Mouse (Mus musculus) v-Abl transformed pro-B cells (cell line): ENCODE measurements around the gene Gm45521.
"Not testable (repeated sequence)": the region's sequence is repeated elsewhere in the genome, so short reads cannot be mapped to it uniquely, and the experiment has no call there.

ENCODE experiments used
- in situ Hi-C, 2 experiments: fragments of 400-800 bp; cut with MboI; formaldehyde crosslinking; loops; one replicate each; pipeline ENCODE4 v1.15.1; 2025; ENCODE audit not compliant: unreplicated experiment in 2 of 2

Gene Gm45521

GRCm38 (mm10) chr14:7997255-7997696, 40.2 kb downstream of the Gm45521 start:
- in situ Hi-C loops = no loop called here

GRCm38 (mm10) chr14:7999030-7999429, 41.9 kb downstream of the Gm45521 start:
- in situ Hi-C loops = no loop called here

GRCm38 (mm10) chr14:7999435-7999834, 42.3 kb downstream of the Gm45521 start:
- in situ Hi-C loops = no loop called here

GRCm38 (mm10) chr14:8000247-8000646, 43.2 kb downstream of the Gm45521 start:
- in situ Hi-C loops = no loop called here

GRCm38 (mm10) chr14:8000831-8001685, 44.0 kb downstream of the Gm45521 start:
- in situ Hi-C loops = no loop called here

DNA sequence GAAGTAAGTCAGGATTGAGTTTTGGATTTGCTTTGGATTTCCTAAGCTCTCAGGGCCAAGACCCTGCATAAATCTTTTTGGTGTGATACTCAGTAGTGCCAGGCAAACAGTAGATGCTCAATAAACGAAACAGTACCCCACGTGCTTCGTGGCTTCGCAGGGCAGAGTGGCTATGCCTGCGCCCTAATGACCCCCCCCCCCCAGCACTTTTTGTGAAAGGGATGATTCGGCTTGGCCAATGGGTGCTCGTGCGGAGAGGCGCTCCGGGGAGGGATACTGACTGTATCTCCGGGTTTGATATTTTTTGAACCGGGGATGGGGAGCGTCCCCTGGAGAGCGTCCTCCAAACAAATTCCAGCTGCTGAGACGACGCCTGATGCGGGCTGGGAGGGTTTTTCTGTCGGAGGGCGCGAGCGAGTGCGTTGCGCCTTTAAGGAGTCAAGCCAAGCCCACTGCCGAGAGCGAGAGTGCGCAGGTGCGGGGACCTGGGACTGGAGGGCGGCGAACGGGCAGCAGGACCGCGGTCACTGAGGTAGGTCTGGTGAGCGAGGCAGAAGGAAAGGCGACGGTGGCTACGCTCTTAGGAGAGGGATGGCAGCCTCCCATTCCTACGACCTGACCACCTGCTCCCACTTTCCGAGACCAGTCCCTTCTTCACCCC, 45.5 kb downstream of the Gm45521 start, which contains the start of gene Abhd6:
Gene Abhd6 (plus strand): TSS at position 471 of the 661 bp plus-strand sequence.
- in situ Hi-C loops = no loop called here

- in situ Hi-C loops = no loop called here
Observed at GRCm38 (mm10) chr14:8003093-8003670, 46.1 kb downstream of the Gm45521 start.

DNA sequence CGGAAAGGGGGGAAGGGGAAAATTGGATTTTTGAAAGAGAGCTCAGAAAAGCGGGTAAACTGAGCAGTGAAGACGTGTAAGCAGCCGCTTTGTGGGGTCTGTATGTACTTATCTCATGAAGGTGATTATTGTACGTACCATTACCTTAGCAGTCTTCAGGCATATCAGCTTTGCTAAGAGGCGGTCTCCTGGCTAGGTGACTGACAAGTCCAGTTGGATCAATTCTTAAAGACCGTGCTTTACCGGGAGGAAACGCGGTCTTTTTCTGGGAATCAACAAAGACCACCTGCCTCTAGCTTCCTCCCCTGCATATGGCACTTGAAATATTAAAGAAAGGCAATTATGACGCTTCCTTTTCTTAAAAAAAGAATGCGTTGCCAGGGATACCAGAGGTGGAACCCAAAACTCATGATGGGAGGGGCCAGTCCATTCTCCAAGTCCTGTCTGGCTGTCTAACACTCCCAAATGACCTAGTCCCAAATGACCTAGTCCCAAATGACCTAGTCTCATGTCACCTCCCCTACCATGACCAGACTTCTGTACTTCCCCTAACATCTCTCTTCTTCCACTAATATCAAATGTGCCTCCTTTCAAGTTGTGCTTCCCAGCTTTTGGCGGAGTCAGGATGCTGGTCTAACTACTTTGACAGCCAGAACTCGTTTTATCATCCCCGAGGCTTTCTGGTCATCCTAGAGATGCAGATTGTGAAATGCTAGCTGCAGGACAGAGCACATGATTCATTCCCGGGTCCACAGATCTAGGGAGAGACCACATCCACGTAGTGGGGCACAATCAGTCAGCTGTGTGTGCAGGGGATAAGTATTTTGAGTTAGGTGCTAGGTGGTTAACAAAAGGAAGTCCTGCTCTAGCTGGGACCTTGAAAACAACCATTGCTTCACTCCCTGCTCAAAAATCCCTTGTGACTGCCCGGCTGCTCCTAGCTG, 46.9 kb downstream of the Gm45521 start:
- in situ Hi-C loops = no loop called here

GRCm38 (mm10) chr14:8006061-8006460, 49.0 kb downstream of the Gm45521 start:
- in situ Hi-C loops = not testable (repeated sequence)

- in situ Hi-C loops = no loop called here
Observed at GRCm38 (mm10) chr14:8007084-8007483, 50.0 kb downstream of the Gm45521 start.

DNA sequence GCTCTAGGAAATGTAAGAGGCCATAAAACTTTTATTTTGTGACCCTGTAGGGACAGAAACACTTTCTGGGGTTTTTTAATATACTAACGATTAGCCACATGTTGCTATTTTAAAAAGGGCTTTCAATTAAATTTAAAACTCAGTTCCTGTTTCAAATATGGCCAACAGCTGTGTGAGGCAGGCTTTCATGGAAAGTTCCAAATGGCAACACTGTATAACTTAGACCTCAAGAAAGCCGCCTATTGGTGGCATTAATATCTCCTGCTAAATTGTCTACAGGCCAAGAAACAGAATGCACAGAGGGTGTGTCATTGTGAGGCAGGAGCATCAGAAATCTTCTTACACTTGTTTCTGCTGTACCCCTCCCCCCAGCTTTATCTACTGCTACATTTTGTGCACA, 50.4 kb downstream of the Gm45521 start:
- in situ Hi-C loops = no loop called here

DNA sequence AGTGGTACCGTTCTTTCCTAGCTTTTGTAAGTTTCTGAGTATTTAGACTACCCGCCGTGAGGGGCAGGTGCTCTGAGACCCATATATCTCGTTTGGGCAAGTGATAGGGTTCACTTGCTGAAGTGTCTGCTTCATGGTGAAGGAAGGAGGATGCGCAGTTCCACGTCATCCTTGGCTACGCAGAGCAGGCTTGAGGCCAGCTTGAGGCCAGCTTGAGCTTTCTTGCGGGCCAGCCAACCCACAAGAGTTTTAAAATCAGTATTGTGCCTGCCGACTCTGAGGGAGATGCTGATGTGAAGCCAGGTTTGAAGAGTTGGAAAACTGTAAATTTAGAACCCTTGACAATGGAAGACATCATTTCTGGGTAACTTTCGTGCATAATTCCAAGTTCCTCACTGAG, 50.8 kb downstream of the Gm45521 start:
- in situ Hi-C loops = no loop called here
